Mouse (Mus musculus): ENCODE measurements at regions not wholly inside any gene's neighbourhood (a gene's known extent, or its start where the extent isn't known, plus 50 kb on each side); places are given as distances from the start of the nearest gene placed in this dataset.
"Not testable (repeated sequence)": the region's sequence is repeated elsewhere in the genome, so short reads cannot be mapped to it uniquely, and the experiment has no call there.

- not testable (repeated sequence) for H3K4me1 ChIP-seq; H3K4me3 ChIP-seq; H3K4me2 ChIP-seq (replicated peaks); H3K27me3 ChIP-seq; H3K27ac ChIP-seq (replicated peaks); ATAC-seq (ENCODE audit: low FRiP score, low read depth); H3K36me3 ChIP-seq; H3K9me3 ChIP-seq; H3K9ac ChIP-seq (replicated peaks)
- WGBS: 85% methylated on average over 3 of the region's 3 CpGs
These were observed 609.9 kb upstream of the Map3k7 start for GRCm38 (mm10) chr4:31354046-31354445.

GRCm38 (mm10) chr4:31354953-31355352 is 608.9 kb upstream of the Map3k7 start:
- ATAC-seq (ENCODE audit: low FRiP score, low read depth): no peak
- no peak overlapping the region for H3K9ac ChIP-seq (replicated peaks)
- H3K36me3 ChIP-seq: no peaks in the 10 kb centered on the region
- no peak overlapping the region for H3K4me3 ChIP-seq
- no peaks in the 10 kb centered on the region for H3K27me3 ChIP-seq
- H3K9me3 ChIP-seq: no peaks in the 10 kb centered on the region
- no peak overlapping the region for H3K27ac ChIP-seq (replicated peaks)
- 93% methylated on average over 2 of the region's 2 CpGs for WGBS
- no peaks in the 10 kb centered on the region for H3K4me1 ChIP-seq
- H3K4me2 ChIP-seq (replicated peaks): no peak overlapping the region

- 52% methylated on average over 1 of the region's 1 CpGs for WGBS
These were observed 597.7 kb upstream of the Map3k7 start for GRCm38 (mm10) chr4:31366172-31366571.

GRCm38 (mm10) chr4:31367031-31367430 is 596.9 kb upstream of the Map3k7 start:
- Histone ChIP-seq H3K9me3 (no peaks in the 10 kb centered on the region), H3K36me3 (no peaks in the 10 kb centered on the region), H3K9ac (replicated peaks) (no peak overlapping the region), H3K4me1 (no peaks in the 10 kb centered on the region), H3K4me2 (replicated peaks) (no peak overlapping the region), H3K27ac (replicated peaks) (no peak overlapping the region), H3K27me3 (no peaks in the 10 kb centered on the region), H3K4me3 (no peak overlapping the region)
- ATAC-seq (ENCODE audit: low FRiP score, low read depth): no peak
- WGBS: 82% methylated on average over 5 of the region's 5 CpGs

More at GRCm38 (mm10) chr4:31366172-31366571, 597.7 kb upstream of the Map3k7 start:
- H3K4me1 ChIP-seq: no peaks in the 10 kb centered on the region
- no peaks in the 10 kb centered on the region for H3K9me3 ChIP-seq
- no peaks in the 10 kb centered on the region for H3K36me3 ChIP-seq
- ATAC-seq (ENCODE audit: low FRiP score, low read depth): no peak
- no peaks in the 10 kb centered on the region for H3K27me3 ChIP-seq
- no peak overlapping the region for H3K4me3 ChIP-seq
- no peak overlapping the region for H3K9ac ChIP-seq (replicated peaks)
- no peak overlapping the region for H3K4me2 ChIP-seq (replicated peaks)
- no peak overlapping the region for H3K27ac ChIP-seq (replicated peaks)

GRCm38 (mm10) chr4:31370062-31370461 is 593.8 kb upstream of the Map3k7 start:
- Histone ChIP-seq H3K27ac (replicated peaks) (no peak overlapping the region), H3K4me3 (no peak overlapping the region), H3K36me3 (no peaks in the 10 kb centered on the region), H3K4me2 (replicated peaks) (no peak overlapping the region), H3K4me1 (no peaks in the 10 kb centered on the region), H3K9ac (replicated peaks) (no peak overlapping the region), H3K27me3 (no peaks in the 10 kb centered on the region), H3K9me3 (no peaks in the 10 kb centered on the region)
- 84% methylated on average over 7 of the region's 7 CpGs for WGBS
- no peak for ATAC-seq (ENCODE audit: low FRiP score, low read depth)

GRCm38 (mm10) chr4:31381069-31381969 is 582.6 kb upstream of the Map3k7 start:
- no peak overlapping the region for H3K27ac ChIP-seq (replicated peaks)
- H3K9me3 ChIP-seq: no peaks in the 10 kb centered on the region
- no peak for ATAC-seq (ENCODE audit: low FRiP score, low read depth)
- H3K27me3 ChIP-seq: no peaks in the 10 kb centered on the region
- H3K9ac ChIP-seq (replicated peaks): no peak overlapping the region
- H3K4me3 ChIP-seq: no peak overlapping the region
- no peak overlapping the region for H3K4me2 ChIP-seq (replicated peaks)
- WGBS: 89% methylated on average over 8 of the region's 8 CpGs
- H3K4me1 ChIP-seq: no peaks in the 10 kb centered on the region
- no peaks in the 10 kb centered on the region for H3K36me3 ChIP-seq

- no peak overlapping the region for H3K4me3 ChIP-seq
- H3K9ac ChIP-seq (replicated peaks): no peak overlapping the region
- no peak overlapping the region for H3K4me2 ChIP-seq (replicated peaks)
- 90% methylated on average over 4 of the region's 4 CpGs for WGBS
- ATAC-seq (ENCODE audit: low FRiP score, low read depth): no peak
- no peaks in the 10 kb centered on the region for H3K9me3 ChIP-seq
- H3K27ac ChIP-seq (replicated peaks): no peak overlapping the region
- no peaks in the 10 kb centered on the region for H3K36me3 ChIP-seq
- no peaks in the 10 kb centered on the region for H3K4me1 ChIP-seq
- H3K27me3 ChIP-seq: no peaks in the 10 kb centered on the region
These were observed 570.8 kb upstream of the Map3k7 start for GRCm38 (mm10) chr4:31392932-31393632.

GRCm38 (mm10) chr4:31395538-31395937 is 568.4 kb upstream of the Map3k7 start:
- H3K27me3 ChIP-seq: no peaks in the 10 kb centered on the region
- H3K9me3 ChIP-seq: no peaks in the 10 kb centered on the region
- no peak overlapping the region for H3K9ac ChIP-seq (replicated peaks)
- no peak overlapping the region for H3K27ac ChIP-seq (replicated peaks)
- 73% methylated on average over 4 of the region's 4 CpGs for WGBS
- ATAC-seq (ENCODE audit: low FRiP score, low read depth): no peak
- H3K4me1 ChIP-seq: no peaks in the 10 kb centered on the region
- H3K4me3 ChIP-seq: no peak overlapping the region
- H3K36me3 ChIP-seq: no peaks in the 10 kb centered on the region
- H3K4me2 ChIP-seq (replicated peaks): no peak overlapping the region

GRCm38 (mm10) chr4:31403976-31404375 is 559.9 kb upstream of the Map3k7 start:
- WGBS: 64% methylated on average over 8 of the region's 8 CpGs
- peaks cover 18% of the 10 kb centered on the region; the same call in 1 of the 2 replicates for H3K4me1 ChIP-seq
- no peaks in the 10 kb centered on the region for H3K27me3 ChIP-seq
- H3K36me3 ChIP-seq: no peaks in the 10 kb centered on the region
- no peak overlapping the region for H3K4me2 ChIP-seq (replicated peaks)
- no peaks in the 10 kb centered on the region for H3K9me3 ChIP-seq
- no peak overlapping the region for H3K27ac ChIP-seq (replicated peaks)
- ATAC-seq (ENCODE audit: low FRiP score, low read depth): no peak
- H3K9ac ChIP-seq (replicated peaks): no peak overlapping the region
- no peak overlapping the region for H3K4me3 ChIP-seq

- no peaks in the 10 kb centered on the region for H3K27me3 ChIP-seq
- H3K9ac ChIP-seq (replicated peaks): no peak overlapping the region
- H3K27ac ChIP-seq (replicated peaks): no peak overlapping the region
- no peaks in the 10 kb centered on the region for H3K9me3 ChIP-seq
- no peaks in the 10 kb centered on the region for H3K36me3 ChIP-seq
- H3K4me2 ChIP-seq (replicated peaks): no peak overlapping the region
- ATAC-seq (ENCODE audit: low FRiP score, low read depth): no peak
- no peak overlapping the region for H3K4me3 ChIP-seq
- H3K4me1 ChIP-seq: peaks cover 18% of the 10 kb centered on the region; the same call in 1 of the 2 replicates
- 73% methylated on average over 16 of the region's 16 CpGs for WGBS
These were observed 558.8 kb upstream of the Map3k7 start for GRCm38 (mm10) chr4:31404840-31405714.

GRCm38 (mm10) chr4:31410157-31410556 is 553.7 kb upstream of the Map3k7 start:
- H3K4me2 ChIP-seq (replicated peaks): no peak overlapping the region
- peaks cover 7% of the 10 kb centered on the region; the same call in 1 of the 2 replicates for H3K4me1 ChIP-seq
- H3K9ac ChIP-seq (replicated peaks): no peak overlapping the region
- ATAC-seq (ENCODE audit: low FRiP score, low read depth): no peak
- H3K9me3 ChIP-seq: no peaks in the 10 kb centered on the region
- no peak overlapping the region for H3K27ac ChIP-seq (replicated peaks)
- no peak overlapping the region for H3K4me3 ChIP-seq
- no peaks in the 10 kb centered on the region for H3K36me3 ChIP-seq
- WGBS: 85% methylated on average over 3 of the region's 3 CpGs
- H3K27me3 ChIP-seq: no peaks in the 10 kb centered on the region
